Mouse (Mus musculus) liver, postnatal 0 days (tissue): Measurements from ENCODE around the gene Pik3c2g. TPM values are rescaled to one million over a fixed set of nuclear protein-coding genes. Genes with fewer than 3 reads are reported as not detected.

Experiments
- ATAC-seq: fragments of 200-750 bp; cut with Nextera tagmentation; 2 replicates; pipeline ENCODE4 v1.8.0; 2017; ENCODE audit warnings: mild to moderate bottlenecking, moderate library complexity
- DNase-seq: peaks from one replicate; pipeline ENCODE4 v3.0.0-alpha.2; 2016
- H3K27ac ChIP-seq: fragments of 300-500 bp; sonication (generic); 2 replicates; pipeline ENCODE4 v1.5.1; 2014; ENCODE audit warnings: antibody characterized with exemption, moderate library complexity, mild to moderate bottlenecking, low read depth
- H3K27me3 ChIP-seq: fragments of 300-500 bp; sonication (generic); 2 replicates; pipeline ENCODE4 v1.6.1; 2014; ENCODE audit warnings: low read length, control low read depth, mixed read lengths; ENCODE audit not compliant: insufficient read depth
- H3K36me3 ChIP-seq: fragments of 300-500 bp; sonication (generic); replicated peaks from 2 replicates; pipeline ENCODE4 v1.6.1; 2014; ENCODE audit warnings: mild to moderate bottlenecking, control low read depth, low read length, moderate library complexity, mixed read lengths; ENCODE audit not compliant: insufficient read depth
- H3K4me1 ChIP-seq: fragments of 300-500 bp; sonication (generic); 2 replicates; pipeline ENCODE4 v1.6.1; 2014; ENCODE audit warnings: antibody characterized with exemption, mild to moderate bottlenecking, control low read depth; ENCODE audit not compliant: insufficient read depth
- H3K4me2 ChIP-seq: fragments of 300-500 bp; sonication (generic); 2 replicates; pipeline ENCODE4 v1.6.1; 2014; ENCODE audit warnings: low read depth, mild to moderate bottlenecking, low read length, moderate library complexity, mixed read lengths
- H3K4me3 ChIP-seq: fragments of 300-500 bp; sonication (generic); 2 replicates; pipeline ENCODE4 v1.5.1; 2014; ENCODE audit warnings: low read depth, low read length
- H3K9ac ChIP-seq: fragments of 300-500 bp; sonication (generic); replicated peaks from 2 replicates; pipeline ENCODE4 v1.6.1; 2014; ENCODE audit warnings: mild to moderate bottlenecking, moderate library complexity
- H3K9me3 ChIP-seq: fragments of 300-500 bp; sonication (generic); 2 replicates; pipeline ENCODE4 v1.6.1; 2016; ENCODE audit warnings: mild to moderate bottlenecking, control low read depth, low read length, mixed read lengths
- CTCF ChIP-seq: sonication (generic); IDR thresholded peaks from 2 replicates; pipeline ENCODE4 v1.5.1; 2016; ENCODE audit warnings: antibody characterized with exemption, low read depth
- EP300 ChIP-seq: IDR thresholded peaks from 2 replicates; pipeline ENCODE4 v1.6.1; 2016; ENCODE audit warnings: antibody characterized with exemption, low read depth, mild to moderate bottlenecking
- WGBS: fragments of 180-500 bp; shearing (Covaris S2); extraction: QIAGEN DNeasy Blood & Tissue Kit; methylation state at CpG from one replicate; pipeline ENCODE4 v1.1.7; 2014; ENCODE audit not compliant: insufficient replicate concordance; 5-methylcytosine and 5-hydroxymethylcytosine counted together
- polyA plus RNA-seq: library from polyadenylated mRNA; unstranded; fragments of >200 nt; fragmentation: Nextera tagmentation; extraction: Ambion mirVana; gene quantifications from 2 replicates; pipeline ENCODE4 v1.2.1, GENCODE M21; 2015

The Pik3c2g gene
- polyA plus RNA-seq, 1 experiment from 2014 or later = 5.6 TPM

- 51% methylated on average over 7 of the region's 7 CpGs for WGBS
These were observed 370.7 kb downstream of the Pik3c2g start for GRCm38 (mm10) chr6:139957531-139958241.

DNA sequence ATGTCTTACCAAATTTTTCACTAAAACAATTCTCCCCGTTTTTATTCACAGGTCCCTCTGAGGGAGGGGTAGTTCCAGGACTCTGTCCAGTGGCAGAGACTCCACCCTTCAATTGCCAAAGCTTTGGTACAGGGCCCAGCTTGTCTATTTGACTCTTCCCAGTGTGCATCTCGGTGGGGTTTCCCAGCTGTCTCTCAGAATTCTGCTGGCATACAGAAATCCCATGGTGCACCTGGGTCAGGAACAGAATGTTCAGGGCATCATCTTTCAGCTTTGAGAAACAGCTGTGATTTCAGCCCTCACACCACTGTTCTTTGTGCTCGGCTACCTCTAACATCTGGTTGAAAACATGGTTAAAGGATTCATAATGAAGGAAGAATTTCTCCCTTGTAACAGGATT, 376.8 kb downstream of the Pik3c2g start:
- 68% methylated on average over 3 of the region's 3 CpGs for WGBS
- Histone ChIP-seq H3K9me3 (0 out of 2 replicates have a peak, but pooled peaks cover 3% of the 10 kb centered on the region), H3K4me1 (no peaks in the 10 kb centered on the region), H3K36me3 (no peaks in the 10 kb centered on the region), H3K4me3 (no peak overlapping the region), H3K4me2 (no peak overlapping the region), H3K27me3 (no peaks in the 10 kb centered on the region), H3K27ac (no peak overlapping the region), H3K9ac (no peak overlapping the region)
- DNase-seq (no peak), ATAC-seq (no peak)
- TF ChIP-seq EP300 = no peak
- no peak for TF ChIP-seq CTCF

More at GRCm38 (mm10) chr6:139957531-139958241, 370.7 kb downstream of the Pik3c2g start:
- Histone ChIP-seq H3K4me1 (no peaks in the 10 kb centered on the region), H3K9ac (no peak overlapping the region), H3K4me2 (no peak overlapping the region), H3K4me3 (no peak overlapping the region), H3K9me3 (0 out of 2 replicates have a peak, but pooled peaks cover 3% of the 10 kb centered on the region), H3K27me3 (no peaks in the 10 kb centered on the region), H3K27ac (no peak overlapping the region), H3K36me3 (no peaks in the 10 kb centered on the region)
- peak; percentile 24 for DNase-seq
- TF ChIP-seq EP300 (no peak), CTCF (no peak)
- ATAC-seq = no peak

GRCm38 (mm10) chr6:139964895-139965294, 377.9 kb downstream of the Pik3c2g start:
- no peaks in the 10 kb centered on the region for H3K27me3 ChIP-seq
- no peak for ATAC-seq
- 0 out of 2 replicates have a peak, but pooled peaks cover 3% of the 10 kb centered on the region for H3K9me3 ChIP-seq
- WGBS = 59% methylated on average over 3 of the region's 3 CpGs
- H3K9ac ChIP-seq = no peak overlapping the region
- no peaks in the 10 kb centered on the region for H3K36me3 ChIP-seq
- H3K27ac ChIP-seq = no peak overlapping the region
- TF ChIP-seq CTCF (no peak), EP300 (no peak)
- no peak overlapping the region for H3K4me2 ChIP-seq
- no peak for DNase-seq
- no peaks in the 10 kb centered on the region for H3K4me1 ChIP-seq
- H3K4me3 ChIP-seq = no peak overlapping the region

DNA sequence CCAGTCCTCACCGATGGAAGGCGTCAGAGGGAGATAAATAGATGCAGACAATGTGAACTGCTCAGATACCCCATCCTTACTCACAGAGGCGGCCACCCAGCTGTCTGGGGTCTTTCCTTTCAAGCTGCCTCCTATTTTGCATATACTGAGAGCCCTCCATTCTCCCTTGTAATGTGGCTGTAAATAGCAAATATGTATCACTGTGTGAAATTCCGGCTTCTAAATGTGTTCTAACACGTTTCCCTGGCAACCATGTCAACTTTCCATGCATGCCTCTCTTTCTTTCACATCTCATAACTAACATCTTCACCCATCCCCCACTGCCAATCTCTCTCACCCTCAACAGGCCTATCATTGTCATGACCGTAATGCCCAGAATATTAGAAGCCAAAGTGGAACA, 379.7 kb downstream of the Pik3c2g start:
- H3K9me3 ChIP-seq = no peaks in the 10 kb centered on the region
- H3K27me3 ChIP-seq = no peaks in the 10 kb centered on the region
- TF ChIP-seq EP300 = no peak
- no peak for TF ChIP-seq CTCF
- ATAC-seq (no peak), DNase-seq (no peak)
- H3K4me2 ChIP-seq = no peak overlapping the region
- H3K27ac ChIP-seq = no peak overlapping the region
- 62% methylated on average over 6 of the region's 6 CpGs for WGBS
- H3K4me1 ChIP-seq = 0 out of 2 replicates have a peak, but pooled peaks cover 3% of the 10 kb centered on the region
- H3K9ac ChIP-seq = no peak overlapping the region
- H3K4me3 ChIP-seq = no peak overlapping the region
- H3K36me3 ChIP-seq = no peaks in the 10 kb centered on the region

DNA sequence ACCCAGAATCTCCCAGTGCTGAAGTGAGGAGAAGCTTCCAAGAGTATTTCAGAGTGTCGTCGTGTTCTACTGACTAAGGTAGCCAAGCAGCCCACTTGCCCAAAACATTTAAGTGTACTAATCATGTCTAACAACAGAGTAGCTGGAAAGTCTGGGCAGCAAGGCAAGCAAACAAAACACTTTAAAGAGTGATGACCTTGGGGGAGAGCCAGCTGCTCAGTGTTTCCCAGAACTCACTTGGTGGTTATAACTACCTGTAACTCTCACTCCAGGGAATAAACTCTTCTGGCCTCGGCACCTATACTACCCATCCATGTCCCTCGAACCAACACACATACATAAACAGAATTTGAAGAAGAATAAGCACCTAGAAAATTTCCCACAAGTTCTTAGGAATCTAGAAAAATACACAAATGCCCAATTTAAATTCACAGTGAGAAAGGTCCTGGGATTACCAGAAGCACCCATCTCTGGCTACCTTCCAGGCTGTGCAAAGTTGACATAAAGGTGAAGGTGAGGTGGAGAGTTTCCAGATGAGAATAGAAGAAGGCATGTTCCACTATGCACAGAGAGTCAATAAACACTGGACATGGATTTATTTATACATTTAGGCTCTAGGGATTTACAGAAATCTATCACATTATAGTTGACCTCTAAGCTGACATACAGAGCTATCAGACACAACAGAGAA, 384.7 kb downstream of the Pik3c2g start:
- H3K27me3 ChIP-seq = no peaks in the 10 kb centered on the region
- peaks cover 7% of the 10 kb centered on the region; the same call in 1 of the 2 replicates for H3K4me1 ChIP-seq
- H3K36me3 ChIP-seq = no peaks in the 10 kb centered on the region
- H3K27ac ChIP-seq = peak overlapping the region; percentile 70
- no peaks in the 10 kb centered on the region for H3K9me3 ChIP-seq
- DNase-seq (peak; percentile 36), ATAC-seq (peak; percentile 70)
- 39% methylated on average over 4 of the region's 4 CpGs for WGBS
- no peak overlapping the region for H3K4me2 ChIP-seq
- H3K9ac ChIP-seq = no peak overlapping the region
- TF ChIP-seq CTCF (no peak), EP300 (no peak)
- no peak overlapping the region for H3K4me3 ChIP-seq

DNA sequence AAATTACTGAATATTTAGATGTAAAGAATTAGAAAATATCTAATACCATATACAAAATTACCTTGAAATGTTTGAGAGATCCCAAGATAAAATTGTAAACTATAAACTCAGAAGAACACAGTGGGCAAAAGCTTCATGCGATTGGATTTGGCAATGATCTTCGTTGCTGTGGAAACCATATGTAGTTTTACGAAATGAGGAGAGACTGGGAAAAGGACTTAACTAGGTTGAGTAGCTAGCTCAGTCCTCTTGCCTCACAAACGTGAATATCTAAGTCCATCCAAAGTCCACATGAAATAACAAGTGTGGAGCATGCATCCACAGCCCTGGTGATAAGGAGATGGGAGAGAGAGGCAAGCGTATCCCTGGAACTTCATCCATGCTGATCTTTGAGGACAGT, 387.6 kb downstream of the Pik3c2g start:
- no peaks in the 10 kb centered on the region for H3K27me3 ChIP-seq
- no peak overlapping the region for H3K27ac ChIP-seq
- H3K4me1 ChIP-seq = peaks cover 7% of the 10 kb centered on the region; the same call in 1 of the 2 replicates
- no peaks in the 10 kb centered on the region for H3K9me3 ChIP-seq
- DNase-seq (no peak), ATAC-seq (no peak)
- TF ChIP-seq EP300 (no peak), CTCF (no peak)
- H3K4me3 ChIP-seq = no peak overlapping the region
- WGBS = 69% methylated on average over 5 of the region's 5 CpGs
- H3K36me3 ChIP-seq = no peaks in the 10 kb centered on the region
- no peak overlapping the region for H3K4me2 ChIP-seq
- H3K9ac ChIP-seq = no peak overlapping the region
